8 mouse cellular contexts compared by ENCODE assay signal in genomic region chr5:149185806-149186205, GRCm38 (mm10). TPM values are rescaled to one million over a fixed set of nuclear protein-coding genes. Genes with fewer than 3 reads are reported as not detected.
A peak's percentile ranks its signal among the peaks of the same experiment; 100 is the strongest.
DNase-seq lines count a peak whose midpoint lies in the region; ATAC-seq and TF ChIP-seq lines count a peak whose summit lies in the region.

No protein-coding gene starts in this region.

- peaks cover 18% of the 10 kb centered on the region for H3K4me1 ChIP-seq in heart, embryonic 11.5 days (ENCODE audit: control insufficient read depth, insufficient read depth, low read length)
- peaks cover 47% of the 10 kb centered on the region for H3K4me1 ChIP-seq in E14TG2a.4 (replicated peaks; ENCODE audit: low read depth, low read length)
- H3K4me1 ChIP-seq in hindbrain, embryonic 10.5 days (replicated peaks), result peaks cover 31% of the 10 kb centered on the region
- H3K4me1 ChIP-seq in liver, embryonic 16.5 days (ENCODE audit: control insufficient read depth, low read depth, low read length), result peaks cover 24% of the 10 kb centered on the region

- no peak for TF ChIP-seq CTCF in E14TG2a.4 (conservative IDR thresholded peaks at IDR 0.05; ENCODE audit: low read length)

- H3K4me2 ChIP-seq in heart, embryonic 11.5 days, result peak overlapping the region; percentile 93
- peak overlapping the region; percentile 96 for H3K4me2 ChIP-seq in liver, embryonic 16.5 days (ENCODE audit: low read depth, low read length)

- peak overlapping the region; percentile 83 for H3K4me3 ChIP-seq in heart, embryonic 11.5 days (ENCODE audit: low read depth, low read length)
- peak overlapping the region; percentile 97 for H3K4me3 ChIP-seq in E14TG2a.4 (replicated peaks; ENCODE audit: low read length)
- H3K4me3 ChIP-seq in hindbrain, embryonic 10.5 days, result peak overlapping the region; percentile 84
- peak overlapping the region; percentile 95 for H3K4me3 ChIP-seq in liver, embryonic 16.5 days (ENCODE audit: low read depth, low read length)

- no peak for ATAC-seq in heart, embryonic 11.5 days (replicated peaks; ENCODE audit: insufficient number of reproducible peaks, low FRiP score, low TSS enrichment)
- no peak for ATAC-seq in liver, embryonic 16.5 days (ENCODE audit: low read depth)

- peaks cover 9% of the 10 kb centered on the region; the same call in 1 of the 2 replicates for H3K36me3 ChIP-seq in heart, embryonic 11.5 days (ENCODE audit: control insufficient read depth, insufficient read depth, low read length)
- H3K36me3 ChIP-seq in E14TG2a.4 (ENCODE audit: insufficient read depth, low read length), result peaks cover 53% of the 10 kb centered on the region
- peaks cover 40% of the 10 kb centered on the region for H3K36me3 ChIP-seq in hindbrain, embryonic 10.5 days
- H3K36me3 ChIP-seq in liver, embryonic 16.5 days (ENCODE audit: control insufficient read depth, insufficient read depth), result peaks cover 13% of the 10 kb centered on the region

- no peak overlapping the region; the same call in 1 of the 2 replicates for H3K9ac ChIP-seq in heart, embryonic 11.5 days (ENCODE audit: low read depth, low read length)
- H3K9ac ChIP-seq in liver, embryonic 16.5 days (ENCODE audit: low read depth, low read length), result peak overlapping the region; percentile 93

- no peak overlapping the region for H3K27ac ChIP-seq in heart, embryonic 11.5 days (ENCODE audit: low read depth, low read length)
- H3K27ac ChIP-seq in hindbrain, embryonic 10.5 days, result no peak overlapping the region
- H3K27ac ChIP-seq in liver, embryonic 16.5 days (ENCODE audit: low read length), result no peak overlapping the region

- 72% methylated on average over 3 of the region's 3 CpGs for WGBS in heart, embryonic 11.5 days (ENCODE audit: insufficient replicate concordance)
- 87% methylated on average over 3 of the region's 3 CpGs for whole genome bisulfite sequencing in hindbrain, embryonic 10.5 days
- 61% methylated on average over 3 of the region's 3 CpGs for WGBS in liver, embryonic 16.5 days (ENCODE audit: insufficient replicate concordance)

- H3K27me3 ChIP-seq in heart, embryonic 11.5 days (ENCODE audit: control insufficient read depth, insufficient read depth, low read length), result no peaks in the 10 kb centered on the region
- H3K27me3 ChIP-seq in E14TG2a.4 (ENCODE audit: insufficient read depth, low read length), result no peaks in the 10 kb centered on the region
- no peaks in the 10 kb centered on the region for H3K27me3 ChIP-seq in hindbrain, embryonic 10.5 days (ENCODE audit: insufficient read depth, poor library complexity, severe bottlenecking)
- no peaks in the 10 kb centered on the region for H3K27me3 ChIP-seq in liver, embryonic 16.5 days (ENCODE audit: control insufficient read depth, insufficient read depth, low read depth, low read length)

- no peaks in the 10 kb centered on the region for H3K9me3 ChIP-seq in heart, embryonic 11.5 days (replicated peaks; ENCODE audit: control insufficient read depth, low read length)
- H3K9me3 ChIP-seq in E14TG2a.4 (ENCODE audit: low read length), result no peaks in the 10 kb centered on the region
- no peaks in the 10 kb centered on the region for H3K9me3 ChIP-seq in hindbrain, embryonic 10.5 days
- no peaks in the 10 kb centered on the region for H3K9me3 ChIP-seq in liver, embryonic 16.5 days (replicated peaks; ENCODE audit: control insufficient read depth, low read length)

- intact Hi-C loops in heart, postnatal 36 days (cut with DNase I), result loop anchor here (2.0 to 10.0 kb wide), 3 partner anchors 43 to 631 kb away; partner anchors contain the start of gene Ubl3

- no peak for DNase-seq in heart, postnatal 36 days
- no peak for DNase-seq in hindbrain, embryonic 10.5 days (ENCODE audit: low spot score)
- no peak for DNase-seq in frontal cortex, postnatal 25 days (ENCODE audit: low spot score in 2 of 2)
- no peak for DNase-seq in left cerebral cortex, adult 11 months (ENCODE audit: low spot score)
- DNase-seq in cerebellum, adult 11-12 months, result no peak

RNA-seq across cellular contexts. Expression of gene Hmgb1, which starts 1.5 kb away (rescaled TPM):
- 871 and 1,031 TPM in 2 replicates for polyA plus RNA-seq in heart, embryonic 11.5 days (2014; fragmentation: Nextera tagmentation; extraction: Ambion mirVana)
- total RNA-seq in heart, postnatal 36 days (2021), result 100 to 1,000 TPM in 1 of 2 experiments, 10 to 100 TPM in 1; 91.5 to 111 TPM
- polyA plus RNA-seq in hindbrain, embryonic 10.5 days (2016; fragmentation: Nextera tagmentation; extraction: Ambion mirVana), result 1,115 and 1,359 TPM in 2 replicates
- 379 and 433 TPM in 2 replicates for polyA plus RNA-seq in liver, embryonic 16.5 days (2015; fragmentation: Nextera tagmentation; extraction: Ambion mirVana)

RNA-seq across cellular contexts. Expression of gene Uspl1, which starts 1.7 kb away (rescaled TPM):
- polyA plus RNA-seq in heart, embryonic 11.5 days (2014; fragmentation: Nextera tagmentation; extraction: Ambion mirVana), result 40.3 and 42.8 TPM in 2 replicates
- 10 to 100 TPM; 18.3 to 18.6 TPM for total RNA-seq in heart, postnatal 36 days (2021)
- 61.6 and 64.7 TPM in 2 replicates for polyA plus RNA-seq in hindbrain, embryonic 10.5 days (2016; fragmentation: Nextera tagmentation; extraction: Ambion mirVana)
- 16.1 and 17.2 TPM in 2 replicates for polyA plus RNA-seq in liver, embryonic 16.5 days (2015; fragmentation: Nextera tagmentation; extraction: Ambion mirVana)
